Mouse (Mus musculus): ENCODE data around the gene Jak1. TPM values are rescaled to one million over a fixed set of nuclear protein-coding genes. Genes with fewer than 3 reads are reported as not detected.

Jak1 gene
- total RNA-seq, 1 experiment from 2014 or later, result 252 TPM

- peak; percentile 29; the same call in 1 of the 2 replicates for ATAC-seq (replicated peaks; ENCODE audit: insufficient number of reproducible peaks, low FRiP score, low TSS enrichment, poor library complexity, severe bottlenecking)
Observed at GRCm38 (mm10) chr4:101168189-101168778, 96.8 kb downstream of the Jak1 start.

GRCm38 (mm10) chr4:101167777-101168176 lies 97.3 kb downstream of the Jak1 start:
- no peak for ATAC-seq (replicated peaks; ENCODE audit: insufficient number of reproducible peaks, low FRiP score, low TSS enrichment, poor library complexity, severe bottlenecking)

- ATAC-seq (replicated peaks; ENCODE audit: insufficient number of reproducible peaks, low FRiP score, low TSS enrichment, poor library complexity, severe bottlenecking), result no peak
Observed at GRCm38 (mm10) chr4:101165776-101166175, 99.3 kb downstream of the Jak1 start.

GRCm38 (mm10) chr4:101164673-101165072 lies 100.4 kb downstream of the Jak1 start:
- no peak for ATAC-seq (replicated peaks; ENCODE audit: insufficient number of reproducible peaks, low FRiP score, low TSS enrichment, poor library complexity, severe bottlenecking)

GRCm38 (mm10) chr4:101164189-101164588 lies 100.9 kb downstream of the Jak1 start:
- no peak for ATAC-seq (replicated peaks; ENCODE audit: insufficient number of reproducible peaks, low FRiP score, low TSS enrichment, poor library complexity, severe bottlenecking)

- ATAC-seq (replicated peaks; ENCODE audit: insufficient number of reproducible peaks, low FRiP score, low TSS enrichment, poor library complexity, severe bottlenecking), result no peak
Observed at GRCm38 (mm10) chr4:101160821-101161220, 104.3 kb downstream of the Jak1 start.

- ATAC-seq (replicated peaks; ENCODE audit: insufficient number of reproducible peaks, low FRiP score, low TSS enrichment, poor library complexity, severe bottlenecking), result no peak
Observed at GRCm38 (mm10) chr4:101159191-101159764, 105.8 kb downstream of the Jak1 start.

- ATAC-seq (replicated peaks; ENCODE audit: insufficient number of reproducible peaks, low FRiP score, low TSS enrichment, poor library complexity, severe bottlenecking), result no peak
Observed at GRCm38 (mm10) chr4:101158282-101158681, 106.8 kb downstream of the Jak1 start.

- ATAC-seq (replicated peaks; ENCODE audit: insufficient number of reproducible peaks, low FRiP score, low TSS enrichment, poor library complexity, severe bottlenecking), result no peak
Observed at GRCm38 (mm10) chr4:101157476-101157875, 107.6 kb downstream of the Jak1 start.

GRCm38 (mm10) chr4:101155541-101155940 lies 109.5 kb downstream of the Jak1 start:
- ATAC-seq (replicated peaks; ENCODE audit: insufficient number of reproducible peaks, low FRiP score, low TSS enrichment, poor library complexity, severe bottlenecking), result peak; percentile 65; the same call in 1 of the 2 replicates

GRCm38 (mm10) chr4:101146891-101147655 lies 118.0 kb downstream of the Jak1 start:
- ATAC-seq (replicated peaks; ENCODE audit: insufficient number of reproducible peaks, low FRiP score, low TSS enrichment, poor library complexity, severe bottlenecking), result no peak

GRCm38 (mm10) chr4:101146047-101146745 lies 118.9 kb downstream of the Jak1 start:
- ATAC-seq (replicated peaks; ENCODE audit: insufficient number of reproducible peaks, low FRiP score, low TSS enrichment, poor library complexity, severe bottlenecking), result peak; percentile 44

- no peak for ATAC-seq (replicated peaks; ENCODE audit: insufficient number of reproducible peaks, low FRiP score, low TSS enrichment, poor library complexity, severe bottlenecking)
Observed at GRCm38 (mm10) chr4:101144790-101145189, 120.3 kb downstream of the Jak1 start.

GRCm38 (mm10) chr4:101144361-101144760 lies 120.7 kb downstream of the Jak1 start:
- ATAC-seq (replicated peaks; ENCODE audit: insufficient number of reproducible peaks, low FRiP score, low TSS enrichment, poor library complexity, severe bottlenecking), result no peak

- ATAC-seq (replicated peaks; ENCODE audit: insufficient number of reproducible peaks, low FRiP score, low TSS enrichment, poor library complexity, severe bottlenecking), result no peak
Observed at GRCm38 (mm10) chr4:101143901-101144300, 121.2 kb downstream of the Jak1 start.

GRCm38 (mm10) chr4:101141768-101142167 lies 123.3 kb downstream of the Jak1 start:
- no peak for ATAC-seq (replicated peaks; ENCODE audit: insufficient number of reproducible peaks, low FRiP score, low TSS enrichment, poor library complexity, severe bottlenecking)

- no peak for ATAC-seq (replicated peaks; ENCODE audit: insufficient number of reproducible peaks, low FRiP score, low TSS enrichment, poor library complexity, severe bottlenecking)
Observed at GRCm38 (mm10) chr4:101137975-101138374, 127.1 kb downstream of the Jak1 start.

- ATAC-seq (replicated peaks; ENCODE audit: insufficient number of reproducible peaks, low FRiP score, low TSS enrichment, poor library complexity, severe bottlenecking), result no peak
Observed at GRCm38 (mm10) chr4:101135909-101136308, 129.2 kb downstream of the Jak1 start.

- no peak for ATAC-seq (replicated peaks; ENCODE audit: insufficient number of reproducible peaks, low FRiP score, low TSS enrichment, poor library complexity, severe bottlenecking)
Observed at GRCm38 (mm10) chr4:101135013-101135412, 130.1 kb downstream of the Jak1 start.

Measured in monocyte, adult 5-6 weeks (primary cell).